Mouse (Mus musculus) liver, embryonic 11.5 days (tissue): Measurements from ENCODE around the gene Alk. TPM values are rescaled to one million over a fixed set of nuclear protein-coding genes. Genes with fewer than 3 reads are reported as not detected.

Experiments
- ATAC-seq: fragments of 200-750 bp; cut with Nextera tagmentation; replicated peaks from 2 replicates; pipeline ENCODE4 v1.8.0; 2017; ENCODE audit warnings: moderate number of reproducible peaks, mild to moderate bottlenecking, moderate TSS enrichment, moderate library complexity; ENCODE audit not compliant: low FRiP score
- DNase-seq: peaks from one replicate; pipeline ENCODE4 v3.0.0-alpha.2; 2017; ENCODE audit warnings: low spot score
- H3K27ac ChIP-seq: fragments of 300-500 bp; sonication (generic); 2 replicates; pipeline ENCODE4 v1.5.1; 2014; ENCODE audit warnings: mild to moderate bottlenecking, low read depth, low read length, control low read depth
- H3K27me3 ChIP-seq: fragments of 300-500 bp; sonication (generic); replicated peaks from 2 replicates; pipeline ENCODE4 v1.6.1; 2014; ENCODE audit warnings: low read length, mixed read lengths; ENCODE audit not compliant: control insufficient read depth, insufficient read depth
- H3K36me3 ChIP-seq: fragments of 300-500 bp; sonication (generic); 2 replicates; pipeline ENCODE4 v1.6.1; 2014; ENCODE audit warnings: mild to moderate bottlenecking, low read length, moderate library complexity, mixed read lengths; ENCODE audit not compliant: control insufficient read depth, insufficient read depth
- H3K4me1 ChIP-seq: fragments of 300-500 bp; sonication (generic); replicated peaks from 2 replicates; pipeline ENCODE4 v1.6.1; 2014; ENCODE audit warnings: low read length, mixed read lengths; ENCODE audit not compliant: control insufficient read depth, insufficient read depth
- H3K4me2 ChIP-seq: fragments of 300-500 bp; sonication (generic); 2 replicates; pipeline ENCODE4 v1.6.1; 2014; ENCODE audit warnings: mild to moderate bottlenecking, control low read depth, moderate library complexity
- H3K4me3 ChIP-seq: fragments of 300-500 bp; sonication (generic); 2 replicates; pipeline ENCODE4 v1.5.1; 2014; ENCODE audit warnings: low read depth, low read length, control low read depth
- H3K9ac ChIP-seq: fragments of 300-500 bp; sonication (generic); 2 replicates; pipeline ENCODE4 v1.6.1; 2014; ENCODE audit warnings: low read depth, low read length, control low read depth
- H3K9me3 ChIP-seq: fragments of 300-500 bp; sonication (generic); 2 replicates; pipeline ENCODE4 v1.6.1; 2016; ENCODE audit warnings: low read length, inconsistent platforms, mixed read lengths; ENCODE audit not compliant: control insufficient read depth
- WGBS: fragments of 180-500 bp; shearing (Covaris S2); extraction: QIAGEN DNeasy Blood & Tissue Kit; methylation state at CpG from one replicate; pipeline ENCODE4 v1.1.7; 2014; 5-methylcytosine and 5-hydroxymethylcytosine counted together
- polyA plus RNA-seq: library from polyadenylated mRNA; unstranded; fragments of >200 nt; fragmentation: Nextera tagmentation; extraction: Ambion mirVana; gene quantifications from 2 replicates; pipeline ENCODE4 v1.2.1, GENCODE M21; 2014

The Alk gene
- polyA plus RNA-seq, 1 experiment from 2014 or later: 0.21 TPM

DNA sequence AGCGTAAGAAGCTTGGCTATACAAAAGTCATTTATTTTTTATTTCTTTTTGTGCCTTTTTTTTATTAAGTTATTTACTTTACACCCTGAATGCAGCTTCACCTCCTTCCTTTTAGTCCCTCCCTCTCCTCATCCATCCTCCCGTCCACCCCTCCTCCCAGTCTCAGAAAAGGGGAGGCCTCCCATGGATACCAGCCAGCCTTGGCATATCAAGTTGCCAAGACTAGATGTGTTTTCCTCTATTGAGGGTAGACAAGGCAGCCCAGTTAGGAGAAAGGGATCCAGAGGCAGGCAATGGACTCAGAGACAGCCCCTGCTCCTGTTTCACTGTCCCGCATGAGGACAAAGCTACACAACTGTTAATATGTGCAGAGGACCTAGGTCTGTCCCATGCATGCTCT is 742.2 kb downstream of the Alk start:
- no peaks in the 10 kb centered on the region for H3K27me3 ChIP-seq
- H3K9me3 ChIP-seq: no peaks in the 10 kb centered on the region
- no peak overlapping the region for H3K9ac ChIP-seq
- H3K4me2 ChIP-seq: no peak overlapping the region
- DNase-seq: no peak
- H3K4me3 ChIP-seq: no peak overlapping the region
- no peaks in the 10 kb centered on the region for H3K4me1 ChIP-seq
- H3K36me3 ChIP-seq: no peaks in the 10 kb centered on the region; the same call in 1 of the 2 replicates
- no peak for ATAC-seq
- H3K27ac ChIP-seq: no peak overlapping the region
- 86% methylated on average over 3 of the region's 3 CpGs for WGBS

DNA sequence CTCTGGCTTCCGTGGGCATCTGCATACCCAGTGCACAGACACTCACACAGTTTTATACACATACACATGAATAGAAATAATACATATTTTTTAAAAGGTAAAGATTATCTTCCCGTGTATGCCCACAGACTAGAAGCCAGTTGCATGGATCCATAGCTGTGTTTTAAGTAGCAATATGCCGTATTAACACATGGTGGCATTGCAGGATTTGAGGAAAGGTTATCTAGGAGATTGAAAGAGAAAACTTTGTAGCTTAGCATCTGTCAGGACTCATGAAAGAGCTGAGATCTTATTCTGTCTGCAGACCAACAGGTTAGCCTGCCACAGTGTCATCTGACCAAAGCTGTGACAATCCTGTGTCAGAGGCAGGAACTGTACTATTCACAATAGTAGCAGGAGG is 772.5 kb downstream of the Alk start:
- no peak overlapping the region for H3K9ac ChIP-seq
- no peak overlapping the region for H3K27ac ChIP-seq
- no peak overlapping the region for H3K4me3 ChIP-seq
- no peaks in the 10 kb centered on the region; the same call in 1 of the 2 replicates for H3K4me1 ChIP-seq
- H3K27me3 ChIP-seq: no peaks in the 10 kb centered on the region
- DNase-seq: no peak
- no peak for ATAC-seq
- H3K36me3 ChIP-seq: no peaks in the 10 kb centered on the region
- 82% methylated on average over 3 of the region's 3 CpGs for WGBS
- H3K9me3 ChIP-seq: no peaks in the 10 kb centered on the region
- no peak overlapping the region for H3K4me2 ChIP-seq

DNA sequence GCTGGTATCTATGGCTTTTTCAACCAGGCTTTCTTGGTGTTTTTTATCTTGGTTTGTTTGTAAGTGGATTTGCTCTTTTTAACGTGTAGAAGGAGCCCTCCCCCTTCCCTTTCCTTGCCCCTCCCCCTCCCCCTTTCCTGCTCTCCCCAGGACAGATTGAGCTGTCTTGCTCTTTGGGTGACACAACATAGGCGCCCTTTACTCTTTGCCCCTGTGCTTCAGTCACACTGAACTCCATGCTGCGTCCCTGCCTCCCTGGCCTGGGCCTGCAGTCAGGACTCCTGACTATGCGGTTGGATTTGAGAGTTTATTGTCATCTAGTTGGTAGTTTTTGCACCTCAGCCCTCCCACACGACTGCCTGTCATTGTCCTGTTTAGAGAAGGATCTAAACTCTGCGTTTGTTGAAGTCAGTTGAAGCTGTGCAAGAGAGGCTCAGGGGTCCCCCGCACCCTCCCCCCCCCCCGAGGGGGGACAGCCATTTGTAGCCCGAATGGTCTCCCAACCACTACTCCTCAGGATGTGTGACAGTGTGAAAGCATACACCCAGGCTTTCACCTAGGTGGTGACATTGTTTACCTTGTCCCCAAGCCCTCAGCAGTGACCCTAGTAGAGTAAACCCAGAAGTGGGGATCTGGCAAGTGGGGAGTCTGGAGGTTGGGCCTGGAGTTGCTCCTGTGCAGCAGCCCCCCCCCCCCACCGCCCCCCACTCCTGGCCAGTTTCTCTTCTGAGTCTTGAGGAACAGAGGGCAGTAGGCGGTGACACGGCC is 775.6 kb downstream of the Alk start:
- H3K9ac ChIP-seq: no peak overlapping the region
- H3K4me3 ChIP-seq: no peak overlapping the region
- WGBS: 36% methylated on average over 12 of the region's 12 CpGs
- no peaks in the 10 kb centered on the region; the same call in 1 of the 2 replicates for H3K4me1 ChIP-seq
- ATAC-seq (no peak; the same call in 1 of the 2 replicates), DNase-seq (no peak)
- no peaks in the 10 kb centered on the region for H3K27me3 ChIP-seq
- H3K36me3 ChIP-seq: no peaks in the 10 kb centered on the region
- no peak overlapping the region for H3K27ac ChIP-seq
- no peaks in the 10 kb centered on the region for H3K9me3 ChIP-seq
- H3K4me2 ChIP-seq: no peak overlapping the region

DNA sequence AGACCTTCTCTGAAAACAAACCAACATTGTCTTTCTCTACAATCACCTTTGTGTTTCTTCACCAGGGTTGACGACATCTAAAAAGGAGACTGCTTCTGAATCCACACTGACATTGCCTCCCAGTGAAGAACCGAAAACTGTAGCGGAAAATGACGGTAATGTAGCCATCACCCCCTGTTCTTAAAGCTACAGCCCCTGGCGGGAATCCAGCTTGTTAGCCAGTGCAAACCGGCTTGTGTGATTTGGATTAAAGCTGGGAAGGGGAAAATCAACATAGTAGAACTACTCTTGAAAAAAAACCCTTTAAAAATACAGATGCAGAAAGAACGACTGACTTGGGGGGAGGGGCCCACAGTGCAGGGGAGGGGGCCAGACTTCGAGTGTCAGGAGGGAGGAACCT is 776.8 kb downstream of the Alk start:
- Histone ChIP-seq H3K4me3 (no peak overlapping the region), H3K36me3 (no peaks in the 10 kb centered on the region)

DNA sequence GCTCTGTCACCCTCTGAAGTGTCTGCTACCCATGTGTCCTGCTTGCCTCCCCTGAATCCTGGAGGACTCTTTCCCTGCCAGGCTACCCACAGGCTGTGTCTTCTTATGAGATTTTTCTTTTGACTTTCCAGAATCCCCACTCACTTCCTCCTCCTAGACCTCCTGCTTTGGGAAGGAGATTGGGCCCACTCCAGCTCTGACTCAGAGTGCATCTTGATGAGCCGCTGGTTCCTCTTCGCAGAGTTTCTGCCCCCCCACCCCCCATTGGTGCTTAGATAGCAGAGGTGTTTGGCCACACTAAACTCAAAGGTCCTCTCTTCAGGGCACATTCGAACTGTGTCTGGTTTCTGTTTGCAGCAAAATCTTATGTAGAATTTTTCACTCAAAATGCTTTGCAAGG is 777.8 kb downstream of the Alk start:
- no peak overlapping the region for H3K4me3 ChIP-seq
- DNase-seq (no peak), ATAC-seq (no peak)
- no peaks in the 10 kb centered on the region for H3K9me3 ChIP-seq
- H3K27ac ChIP-seq: no peak overlapping the region
- no peaks in the 10 kb centered on the region; the same call in 1 of the 2 replicates for H3K4me1 ChIP-seq
- no peaks in the 10 kb centered on the region for H3K27me3 ChIP-seq
- no peak overlapping the region for H3K4me2 ChIP-seq
- no peak overlapping the region for H3K9ac ChIP-seq
- 51% methylated on average over 3 of the region's 3 CpGs for WGBS
- H3K36me3 ChIP-seq: no peaks in the 10 kb centered on the region

More for the DNA sequence above, 776.8 kb downstream of the Alk start:
- DNase-seq (no peak), ATAC-seq (no peak)
- no peak overlapping the region for H3K27ac ChIP-seq
- H3K9ac ChIP-seq: no peak overlapping the region
- H3K27me3 ChIP-seq: no peaks in the 10 kb centered on the region
- H3K4me1 ChIP-seq: no peaks in the 10 kb centered on the region; the same call in 1 of the 2 replicates
- no peaks in the 10 kb centered on the region for H3K9me3 ChIP-seq
- 70% methylated on average over 8 of the region's 8 CpGs for WGBS
- H3K4me2 ChIP-seq: no peak overlapping the region

DNA sequence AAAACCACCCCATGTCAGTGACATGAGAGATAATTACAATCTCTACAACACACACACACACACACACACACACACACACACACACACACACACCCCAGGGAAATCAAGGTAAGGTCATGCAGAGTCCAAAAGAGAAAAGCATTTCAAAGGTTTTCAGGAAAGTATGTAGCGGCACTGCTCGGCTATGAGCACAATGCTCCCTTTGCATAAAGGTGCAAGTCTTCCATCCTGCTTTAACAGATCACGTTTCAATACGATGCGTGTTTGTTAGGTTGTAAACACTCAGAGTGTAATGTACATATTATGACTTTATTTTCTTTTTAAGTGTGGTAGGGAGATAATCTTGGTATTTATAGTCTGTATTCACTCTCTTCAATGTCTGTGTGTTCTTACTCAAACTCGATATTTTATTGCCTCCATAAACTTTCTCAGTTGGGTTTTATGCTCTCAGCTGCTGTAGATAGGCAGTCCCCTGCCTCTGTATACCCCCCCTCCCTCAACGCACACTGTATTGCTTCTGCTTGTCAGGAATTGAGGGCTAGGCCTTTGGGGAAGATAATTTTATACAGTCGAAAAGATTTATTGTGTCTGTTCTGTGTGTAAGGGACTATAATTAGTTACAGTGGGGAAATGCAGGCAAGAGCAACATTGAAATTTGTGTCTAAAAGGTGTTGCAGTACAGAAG is 780.7 kb downstream of the Alk start:
- no peak for ATAC-seq
- H3K4me3 ChIP-seq: no peak overlapping the region
- no peaks in the 10 kb centered on the region; the same call in 1 of the 2 replicates for H3K4me1 ChIP-seq
- H3K27me3 ChIP-seq: no peaks in the 10 kb centered on the region
- no peak overlapping the region for H3K4me2 ChIP-seq
- H3K9me3 ChIP-seq: no peaks in the 10 kb centered on the region
- no peak overlapping the region for H3K27ac ChIP-seq
- H3K36me3 ChIP-seq: no peaks in the 10 kb centered on the region
- WGBS: 78% methylated on average over 8 of the region's 8 CpGs
- H3K9ac ChIP-seq: no peak overlapping the region
- DNase-seq: no peak

Other genes with a start within 250 kb of the Alk start
- gene Ypel5, start 231.8 kb upstream of the Alk start, polyA plus RNA-seq: 29.1 and 30.3 TPM in 2 replicates